Mouse (Mus musculus) thymus, adult 18-20 months (tissue): ENCODE measurements around the gene Msrb3.
"Not testable (repeated sequence)": the region's sequence is repeated elsewhere in the genome, so short reads cannot be mapped to it uniquely, and the experiment has no call there.

Source experiments
- DNase-seq, 2 experiments: peaks; one replicate each; pipeline ENCODE4 v3.0.0; 2022; ENCODE audit warnings: mixed read lengths in 2 of 2

Msrb3 gene

GRCm38 (mm10) chr10:120808167-120808566, 90.7 kb downstream of the Msrb3 start:
- no peak for DNase-seq

- DNase-seq: no peak
Observed at GRCm38 (mm10) chr10:120801127-120801526, 97.8 kb downstream of the Msrb3 start.

GRCm38 (mm10) chr10:120799479-120799878, 99.4 kb downstream of the Msrb3 start:
- DNase-seq: no peak

- DNase-seq: no peak
Observed at GRCm38 (mm10) chr10:120796749-120797148, 102.2 kb downstream of the Msrb3 start.

DNA sequence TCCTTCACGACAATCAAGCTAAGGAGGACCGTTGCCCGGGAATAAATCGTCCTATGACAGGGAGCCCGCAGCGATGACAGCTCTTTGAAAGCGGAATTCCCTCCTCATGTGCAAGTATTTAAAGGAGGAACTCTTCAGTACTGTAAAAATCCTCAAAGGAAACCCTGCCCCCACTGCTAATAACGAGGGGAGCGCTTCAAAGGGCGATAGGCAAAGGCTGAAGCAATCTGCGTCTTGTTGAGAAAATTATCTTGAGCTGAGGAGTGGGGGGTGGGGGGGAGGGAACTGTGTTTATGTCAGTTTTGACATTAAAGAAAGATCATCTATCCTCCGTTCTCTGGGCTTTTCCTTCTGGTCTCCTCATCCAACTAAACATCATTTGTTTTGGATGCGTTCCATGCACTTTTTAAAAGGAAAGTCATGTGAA, 104.5 kb downstream of the Msrb3 start:
- no peak for DNase-seq

DNA sequence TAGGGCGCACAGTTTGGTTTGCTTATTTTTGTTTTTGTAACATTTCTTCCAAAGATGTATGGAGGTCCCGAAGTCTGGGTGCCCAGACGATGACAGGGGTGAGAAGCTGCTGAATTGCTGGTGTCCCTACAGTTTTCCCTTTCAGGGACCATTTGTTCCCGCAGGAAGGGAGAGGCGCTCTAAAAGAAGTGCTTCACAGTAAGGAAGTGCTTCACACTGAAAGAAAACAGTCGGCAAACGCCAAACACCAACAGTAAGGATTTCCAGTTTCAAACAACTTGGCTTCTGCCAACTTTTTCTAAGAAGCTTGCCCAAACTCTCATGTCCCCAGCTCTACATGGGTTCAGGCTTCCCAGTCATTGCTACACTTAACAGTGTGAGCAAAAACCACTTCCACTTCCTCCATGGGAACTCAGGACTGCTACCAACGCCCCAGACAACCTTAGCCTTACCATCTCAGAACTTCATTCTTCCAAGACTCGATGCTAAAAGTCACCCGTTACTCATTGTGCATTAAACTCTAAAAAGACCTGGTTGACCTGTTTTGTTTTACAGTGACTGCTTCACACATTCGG, 106.6 kb downstream of the Msrb3 start:
- DNase-seq: no peak

DNA sequence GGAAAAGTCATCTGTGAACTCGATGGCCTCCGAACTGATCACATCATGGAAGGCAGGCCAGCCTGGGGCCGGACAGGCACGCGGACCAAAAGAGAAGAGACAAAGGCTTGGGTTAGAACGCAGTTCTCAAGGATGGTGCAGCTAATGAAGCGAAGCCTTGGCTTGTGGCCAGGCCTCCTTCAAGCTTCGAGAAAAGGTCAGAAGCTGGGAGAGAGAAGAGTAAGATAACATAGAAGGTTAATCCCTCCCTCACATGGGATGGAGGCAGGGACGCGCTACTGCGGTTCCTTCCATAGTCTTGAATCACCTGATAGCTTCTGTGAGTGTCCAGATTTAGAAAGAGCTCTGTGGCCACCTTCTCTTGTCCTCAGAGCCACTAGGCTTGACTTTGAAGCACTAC, 107.5 kb downstream of the Msrb3 start:
- no peak for DNase-seq

DNA sequence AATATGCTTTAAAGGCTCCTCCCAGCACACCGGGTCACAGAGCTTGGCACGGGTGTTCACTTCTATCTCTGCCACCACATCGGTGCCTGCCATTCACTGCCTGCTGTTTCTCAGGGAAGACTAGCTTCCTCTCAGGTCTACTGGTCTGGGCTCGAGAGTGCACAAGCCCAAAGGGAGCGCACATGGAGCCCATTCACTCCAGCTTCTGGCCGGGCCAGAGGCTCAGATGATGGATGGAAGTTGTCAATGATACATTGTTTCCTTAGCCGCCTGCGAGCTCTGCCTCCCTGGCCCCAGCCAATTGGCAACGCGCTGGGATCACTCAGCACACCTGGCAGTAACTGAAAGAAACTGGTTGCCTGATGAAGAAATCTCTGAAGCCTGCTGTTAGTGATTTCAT, 111.7 kb downstream of the Msrb3 start:
- no peak for DNase-seq

- no peak for DNase-seq
Observed at GRCm38 (mm10) chr10:120784516-120784915, 114.4 kb downstream of the Msrb3 start.

DNA sequence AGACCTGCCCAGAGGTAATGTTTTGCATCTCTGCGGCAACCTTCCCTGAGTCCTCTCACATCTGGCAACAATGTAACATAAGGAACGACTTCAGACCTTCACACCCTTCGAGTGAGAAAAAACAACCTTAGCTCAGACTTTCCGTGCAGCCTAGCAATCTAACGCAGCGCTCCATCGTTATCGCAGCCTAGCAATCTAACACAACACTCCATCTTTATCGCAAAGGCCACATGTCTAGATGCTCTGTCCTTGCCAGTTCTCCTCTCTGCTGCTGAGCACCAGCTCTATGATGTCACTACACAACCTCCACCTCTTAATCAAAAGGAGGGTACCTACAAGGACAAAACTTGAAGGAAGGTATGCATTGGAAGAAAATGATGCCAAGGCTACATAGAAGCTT, 115.5 kb downstream of the Msrb3 start:
- DNase-seq: no peak

- DNase-seq: no peak
Observed at GRCm38 (mm10) chr10:120777499-120777898, 121.4 kb downstream of the Msrb3 start.

DNA sequence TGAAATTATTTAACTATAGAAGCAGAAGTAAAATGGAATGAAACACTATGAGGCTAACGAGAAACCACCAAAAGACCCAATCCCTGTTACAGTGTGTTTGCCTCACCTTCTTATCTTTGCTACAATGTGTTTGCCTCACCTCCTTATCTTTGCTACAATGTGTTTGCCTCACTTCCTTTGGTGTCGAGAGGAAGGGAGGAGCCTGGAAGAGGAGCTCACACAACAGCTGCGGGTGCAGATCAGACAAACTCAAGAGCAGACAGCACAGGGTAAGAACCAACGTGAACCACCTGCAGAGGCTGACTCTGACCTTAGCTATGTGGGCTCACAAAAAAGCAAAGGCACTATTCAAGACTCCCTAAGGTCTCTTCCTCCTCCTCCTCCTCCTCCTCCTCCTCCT, 123.5 kb downstream of the Msrb3 start:
- no peak for DNase-seq

GRCm38 (mm10) chr10:120767418-120767817, 131.5 kb downstream of the Msrb3 start:
- DNase-seq: no peak

DNA sequence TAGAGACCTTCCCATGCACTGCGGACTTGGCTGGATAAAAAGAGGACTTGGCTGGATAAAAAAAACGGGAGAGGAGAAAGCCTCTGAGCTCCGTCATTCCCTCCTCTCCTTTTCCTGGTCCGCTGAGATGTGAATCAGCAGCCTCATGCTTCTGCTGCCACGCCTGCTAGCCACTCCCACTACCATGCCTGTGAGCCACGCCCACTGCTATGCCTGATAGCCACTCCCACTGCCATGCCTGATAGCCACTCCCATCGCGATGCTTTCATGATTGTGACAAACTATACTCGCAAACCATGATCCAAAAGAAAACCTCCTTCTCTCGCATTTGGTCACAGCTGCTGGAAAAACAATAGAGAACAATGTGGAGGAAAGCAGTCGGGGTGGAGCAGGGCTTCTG, 133.5 kb downstream of the Msrb3 start:
- DNase-seq: no peak

DNA sequence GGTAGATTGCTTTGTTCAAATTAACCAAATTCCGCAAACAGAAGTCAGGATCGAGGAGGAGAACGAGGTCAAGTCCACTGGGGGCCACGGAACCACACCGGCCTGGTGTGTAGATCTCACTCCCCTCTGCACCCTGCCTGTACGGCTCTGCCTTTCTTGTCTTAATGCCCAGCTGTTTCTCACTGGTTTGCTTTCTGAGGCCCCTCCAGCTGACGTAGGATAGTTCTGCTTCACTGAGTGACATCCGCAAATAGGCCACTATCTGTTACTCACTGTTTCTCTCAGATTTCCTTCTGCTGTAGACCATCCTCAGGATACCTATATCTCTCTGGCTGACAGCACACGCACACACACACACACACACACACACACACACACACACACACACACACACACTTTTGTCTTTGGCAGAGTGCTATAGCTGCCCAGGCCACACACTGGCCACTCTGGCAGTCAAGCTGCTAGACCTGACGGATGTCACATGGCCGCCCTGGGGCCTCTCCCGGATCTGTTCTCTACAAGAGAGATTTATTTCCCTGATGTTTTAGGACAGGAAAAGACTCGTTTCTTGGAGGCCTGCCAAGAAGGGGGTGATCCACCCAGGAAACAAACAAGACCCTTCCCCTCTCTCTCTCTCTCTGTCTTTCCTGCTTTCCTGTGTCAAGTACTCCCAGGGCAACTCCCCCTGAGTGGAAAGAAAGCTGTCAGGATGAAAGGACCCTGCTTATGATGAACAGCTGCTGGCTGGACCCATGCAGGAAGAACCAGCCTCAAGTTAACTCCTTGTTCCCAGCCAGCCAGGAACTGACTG, 135.0 kb downstream of the Msrb3 start:
- no peak for DNase-seq

GRCm38 (mm10) chr10:120762958-120763357, 135.9 kb downstream of the Msrb3 start:
- DNase-seq: no peak

DNA sequence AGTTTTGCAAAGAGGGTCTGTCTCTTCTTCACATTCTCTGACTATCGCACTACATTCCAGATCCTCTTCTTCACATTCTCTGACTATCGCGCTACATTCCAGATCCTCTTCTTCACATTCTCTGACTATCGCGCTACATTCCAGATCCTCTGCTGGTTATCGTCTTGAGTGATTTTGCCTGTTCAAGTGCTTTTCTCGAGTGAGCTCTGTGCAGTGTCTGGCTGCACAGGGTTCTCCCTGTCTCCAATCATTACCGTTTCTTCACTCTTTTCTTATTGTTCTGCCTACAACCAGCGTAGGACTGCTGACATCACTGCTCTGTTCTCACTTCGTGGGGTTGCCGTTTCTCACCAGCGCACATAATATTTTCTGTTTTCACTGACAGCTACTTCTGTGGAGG, 138.2 kb downstream of the Msrb3 start:
- no peak for DNase-seq

DNA sequence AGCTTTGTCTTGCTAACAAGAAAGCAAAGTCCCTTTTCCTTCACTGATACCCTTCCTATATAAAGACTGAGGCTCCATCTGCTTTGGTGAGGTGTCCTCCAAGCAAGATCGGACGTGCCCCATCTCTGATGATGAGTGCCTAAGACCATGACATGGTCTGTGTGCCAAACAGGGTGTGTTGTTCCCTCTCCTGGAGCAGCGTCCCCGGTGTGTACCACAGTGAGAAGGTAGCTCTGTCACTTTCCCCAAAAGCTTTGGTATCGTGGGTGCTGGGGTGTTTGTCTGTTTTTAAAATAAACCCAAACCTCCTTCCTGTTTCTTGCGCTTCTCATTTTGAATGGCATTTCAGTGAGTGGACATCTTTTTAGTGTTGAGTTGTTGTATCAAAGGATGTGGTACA, 139.0 kb downstream of the Msrb3 start:
- no peak for DNase-seq

DNA sequence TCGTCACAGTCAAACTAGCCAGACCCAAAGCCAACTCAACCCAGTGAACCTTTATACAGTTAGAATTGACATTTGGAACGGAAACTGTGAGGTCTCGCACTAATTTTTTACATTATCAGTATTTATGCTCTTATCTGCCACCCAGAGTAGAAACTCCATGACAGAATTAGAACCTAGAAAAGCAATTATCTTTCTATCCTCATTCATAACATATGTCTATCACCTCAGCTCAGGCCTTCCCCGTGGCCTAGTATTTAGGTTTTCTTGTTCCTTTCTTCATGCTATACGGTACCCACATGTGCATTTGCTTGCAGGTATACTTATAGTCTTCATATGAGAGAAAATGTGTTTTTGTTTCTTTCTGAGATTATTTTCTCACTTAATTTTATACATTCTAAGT, 146.4 kb downstream of the Msrb3 start:
- DNase-seq: no peak

DNA sequence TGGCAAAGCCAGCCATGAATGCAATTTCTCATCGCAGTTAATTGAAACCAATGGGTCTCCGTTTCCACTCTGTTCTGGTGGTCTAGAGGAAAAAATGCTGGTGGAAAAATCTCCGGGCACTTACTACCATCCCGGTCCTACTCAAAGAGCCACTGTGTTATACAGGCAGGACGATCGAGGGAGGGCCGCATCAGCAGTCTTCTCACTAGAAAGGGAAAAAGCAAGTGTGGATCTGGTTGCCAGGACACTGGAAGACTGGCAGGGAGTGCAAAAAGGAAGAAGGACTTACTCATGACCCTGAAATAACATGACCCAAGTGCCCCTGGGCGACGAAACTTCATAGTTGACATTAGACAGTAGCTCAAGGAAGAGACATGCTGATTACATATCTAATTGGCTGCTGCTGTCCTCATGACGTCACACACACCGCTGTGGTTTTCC, 147.1 kb downstream of the Msrb3 start:
- no peak for DNase-seq

DNA sequence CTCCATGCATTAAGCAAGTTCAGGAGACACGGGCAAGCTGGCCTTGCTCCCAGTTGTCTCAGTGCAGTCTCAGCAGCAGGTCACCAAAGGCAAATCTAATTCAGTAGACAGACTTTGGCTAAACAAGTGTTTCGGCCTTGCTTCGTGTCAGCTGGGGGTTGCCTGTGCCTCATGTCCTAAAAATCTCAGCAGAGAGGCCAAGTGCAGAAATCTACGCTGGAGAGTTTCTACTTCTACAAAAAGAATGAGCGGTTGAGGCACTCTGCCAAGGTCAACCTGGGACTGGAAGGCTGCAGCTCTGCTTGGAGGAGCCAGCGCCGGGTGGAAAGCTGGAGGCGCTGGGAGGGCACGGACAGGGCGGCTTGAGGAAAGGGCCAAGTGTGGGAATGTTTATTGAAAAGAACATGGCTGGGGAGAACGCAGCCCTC, 147.6 kb downstream of the Msrb3 start:
- no peak for DNase-seq

DNA sequence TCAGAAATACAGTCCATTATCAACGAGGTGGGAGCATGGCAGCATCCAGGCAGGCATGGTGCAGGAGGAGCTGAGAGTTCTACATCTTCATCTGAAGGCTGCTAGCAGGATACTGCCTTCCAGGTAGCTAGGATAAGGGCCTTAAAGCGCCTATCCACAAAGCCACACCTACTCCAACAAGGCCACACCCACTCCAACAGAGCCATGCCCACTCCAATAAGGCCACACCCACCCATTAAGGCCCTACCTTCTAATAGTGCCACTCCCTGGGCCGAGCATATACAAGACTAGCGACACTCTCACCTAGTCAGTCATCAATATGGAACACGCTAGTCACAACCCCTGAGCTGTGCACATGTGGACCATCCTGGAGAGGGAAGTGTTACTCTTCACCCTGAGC, 149.3 kb downstream of the Msrb3 start:
- DNase-seq: not testable (repeated sequence)

GRCm38 (mm10) chr10:120748156-120748555, 150.7 kb downstream of the Msrb3 start:
- DNase-seq: no peak

- no peak for DNase-seq
Observed at GRCm38 (mm10) chr10:120745138-120745856, 153.6 kb downstream of the Msrb3 start.
